Mouse (Mus musculus) left cerebral cortex, postnatal 4 days (tissue): ENCODE measurements at regions not wholly inside any gene's neighbourhood (a gene's known extent, or its start where the extent isn't known, plus 50 kb on each side); places are given as distances from the start of the nearest gene placed in this dataset.

Experiments
- DNase-seq: peaks from one replicate; pipeline ENCODE4 v3.0.0-alpha.2; 2022
- intact Hi-C: fragments of 180-260 bp; cut with DNase I; formaldehyde crosslinking; loops from one replicate; pipeline ENCODE4 v1.15.1; 2025

- no peak for DNase-seq
- intact Hi-C loops, result no loop called here
These were observed 374.2 kb upstream of the Fam49b start for GRCm38 (mm10) chr15:64434502-64434901.

GRCm38 (mm10) chr15:64434908-64435307 lies 374.6 kb upstream of the Fam49b start:
- intact Hi-C loops, result no loop called here

GRCm38 (mm10) chr15:64445076-64445475 lies 372.4 kb upstream of the Gm21798 start:
- intact Hi-C loops, result no loop called here

More at GRCm38 (mm10) chr15:64434908-64435307, 374.6 kb upstream of the Fam49b start:
- DNase-seq, result no peak

GRCm38 (mm10) chr15:64446411-64447072 lies 371.0 kb upstream of the Gm21798 start:
- intact Hi-C loops, result no loop called here
- DNase-seq, result peak; percentile 84

More at GRCm38 (mm10) chr15:64445076-64445475, 372.4 kb upstream of the Gm21798 start:
- no peak for DNase-seq

- intact Hi-C loops, result no loop called here
- DNase-seq, result no peak
These were observed 370.1 kb upstream of the Gm21798 start for GRCm38 (mm10) chr15:64447239-64447952.

GRCm38 (mm10) chr15:64448581-64449140 lies 368.8 kb upstream of the Gm21798 start:
- intact Hi-C loops, result no loop called here
- peak; percentile 58 for DNase-seq

- DNase-seq, result no peak
These were observed 346.8 kb upstream of the Gm21798 start for GRCm38 (mm10) chr15:64470743-64471142.

GRCm38 (mm10) chr15:64471597-64471996 lies 345.9 kb upstream of the Gm21798 start:
- DNase-seq, result no peak
- intact Hi-C loops, result no loop called here

More at GRCm38 (mm10) chr15:64470743-64471142, 346.8 kb upstream of the Gm21798 start:
- intact Hi-C loops, result no loop called here

- intact Hi-C loops, result no loop called here
- no peak for DNase-seq
These were observed 343.3 kb upstream of the Gm21798 start for GRCm38 (mm10) chr15:64474236-64474635.

GRCm38 (mm10) chr15:64477131-64477530 lies 340.4 kb upstream of the Gm21798 start:
- intact Hi-C loops, result no loop called here
- DNase-seq, result no peak

- intact Hi-C loops, result no loop called here
- DNase-seq, result no peak
These were observed 336.9 kb upstream of the Gm21798 start for GRCm38 (mm10) chr15:64480625-64481024.

- DNase-seq, result no peak
- intact Hi-C loops, result no loop called here
These were observed 336.3 kb upstream of the Gm21798 start for GRCm38 (mm10) chr15:64481226-64481625.

GRCm38 (mm10) chr15:64482960-64483359 lies 334.5 kb upstream of the Gm21798 start:
- intact Hi-C loops, result no loop called here
- peak; percentile 6 for DNase-seq

- DNase-seq, result peak; percentile 46
- intact Hi-C loops, result no loop called here
These were observed 329.7 kb upstream of the Gm21798 start for GRCm38 (mm10) chr15:64487801-64488200.

GRCm38 (mm10) chr15:64500783-64501182 lies 316.7 kb upstream of the Gm21798 start:
- intact Hi-C loops, result no loop called here
- no peak for DNase-seq

GRCm38 (mm10) chr15:64501479-64501878 lies 316.0 kb upstream of the Gm21798 start:
- no peak for DNase-seq
- intact Hi-C loops, result no loop called here

- intact Hi-C loops, result no loop called here
- no peak for DNase-seq
These were observed 312.7 kb upstream of the Gm21798 start for GRCm38 (mm10) chr15:64504751-64505150.

- intact Hi-C loops, result no loop called here
- DNase-seq, result no peak
These were observed 306.8 kb upstream of the Gm21798 start for GRCm38 (mm10) chr15:64510649-64511048.

GRCm38 (mm10) chr15:64511176-64511575 lies 306.3 kb upstream of the Gm21798 start:
- intact Hi-C loops, result no loop called here
- DNase-seq, result no peak

- intact Hi-C loops, result no loop called here
- no peak for DNase-seq
These were observed 304.9 kb upstream of the Gm21798 start for GRCm38 (mm10) chr15:64512615-64513014.

- no peak for DNase-seq
- intact Hi-C loops, result no loop called here
These were observed 303.9 kb upstream of the Gm21798 start for GRCm38 (mm10) chr15:64513501-64514097.
